Mouse (Mus musculus): ENCODE data around the gene Ankrd36. TPM values are rescaled to one million over a fixed set of nuclear protein-coding genes. Genes with fewer than 3 reads are reported as not detected.
"Not testable (repeated sequence)": the region's sequence is repeated elsewhere in the genome, so short reads cannot be mapped to it uniquely, and the experiment has no call there.

Gene Ankrd36
- polyA plus RNA-seq, 1 experiment from 2014 or later, result not detected

- WGBS, result 89% methylated on average over 6 of the region's 6 CpGs
- no peak overlapping the region for H3K4me3 ChIP-seq (replicated peaks)
- H3K27me3 ChIP-seq, result no peaks in the 10 kb centered on the region
Observed at GRCm38 (mm10) chr11:5596756-5597155, 27.3 kb downstream of the Ankrd36 start.

DNA sequence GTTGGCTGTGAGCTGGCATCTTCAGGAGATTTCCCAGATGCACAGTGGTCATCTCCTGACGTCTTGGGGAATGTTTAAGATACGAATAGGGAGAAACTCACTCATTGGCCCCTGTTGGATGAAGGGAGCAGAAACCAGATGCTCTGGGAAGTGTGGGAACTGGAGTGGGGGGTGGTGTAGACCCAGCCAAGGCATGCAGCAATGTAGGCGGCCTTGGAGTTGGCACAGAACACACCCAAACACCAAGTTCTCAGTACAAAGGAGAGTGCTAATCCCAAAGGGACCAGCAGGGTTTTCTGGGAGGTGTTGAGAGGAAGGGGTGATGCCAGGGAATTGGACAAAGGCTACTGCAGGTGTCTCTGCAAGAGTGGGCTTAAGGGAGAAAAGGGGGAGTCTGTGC, 35.9 kb downstream of the Ankrd36 start:
- no peaks in the 10 kb centered on the region for H3K9me3 ChIP-seq
- H3K27ac ChIP-seq, result no peak overlapping the region
- no peak overlapping the region for H3K4me2 ChIP-seq (replicated peaks)
- H3K4me3 ChIP-seq (replicated peaks), result no peak overlapping the region
- H3K4me1 ChIP-seq (replicated peaks), result no peaks in the 10 kb centered on the region
- no peak for ATAC-seq
- no peaks in the 10 kb centered on the region for H3K27me3 ChIP-seq
- H3K9ac ChIP-seq (replicated peaks), result no peak overlapping the region
- 80% methylated on average over 3 of the region's 3 CpGs for WGBS
- no peaks in the 10 kb centered on the region for H3K36me3 ChIP-seq

More at GRCm38 (mm10) chr11:5596756-5597155, 27.3 kb downstream of the Ankrd36 start:
- no peaks in the 10 kb centered on the region for H3K9me3 ChIP-seq
- H3K4me1 ChIP-seq (replicated peaks), result no peaks in the 10 kb centered on the region
- H3K4me2 ChIP-seq (replicated peaks), result no peak overlapping the region
- H3K36me3 ChIP-seq, result no peaks in the 10 kb centered on the region
- H3K9ac ChIP-seq (replicated peaks), result no peak overlapping the region
- H3K27ac ChIP-seq, result no peak overlapping the region
- ATAC-seq, result no peak

DNA sequence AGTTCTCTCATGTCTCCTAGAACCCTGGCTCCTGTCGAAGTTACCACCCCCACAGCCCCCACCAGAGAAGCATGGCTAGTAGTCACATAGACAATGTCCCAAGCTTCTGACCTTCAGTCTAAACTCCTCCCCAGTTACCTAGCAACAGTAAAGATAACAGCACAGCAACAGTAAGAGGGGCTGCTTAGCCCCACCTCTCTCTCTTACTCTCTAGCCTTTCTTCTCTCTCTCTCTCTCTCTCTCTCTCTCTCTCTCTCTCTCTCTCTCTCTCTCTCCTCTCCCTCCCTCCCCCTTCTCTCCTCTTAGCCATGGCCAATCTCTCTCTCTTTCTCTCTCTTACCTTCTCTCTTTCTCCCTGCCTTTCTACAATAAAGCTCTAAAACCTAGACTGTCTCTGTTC, 42.4 kb downstream of the Ankrd36 start:
- not testable (repeated sequence) for H3K27me3 ChIP-seq; ATAC-seq; H3K4me3 ChIP-seq (replicated peaks); H3K4me1 ChIP-seq (replicated peaks); H3K9me3 ChIP-seq; H3K4me2 ChIP-seq (replicated peaks); H3K36me3 ChIP-seq; H3K27ac ChIP-seq; H3K9ac ChIP-seq (replicated peaks)
- 59% methylated on average over 1 of the region's 1 CpGs for WGBS

DNA sequence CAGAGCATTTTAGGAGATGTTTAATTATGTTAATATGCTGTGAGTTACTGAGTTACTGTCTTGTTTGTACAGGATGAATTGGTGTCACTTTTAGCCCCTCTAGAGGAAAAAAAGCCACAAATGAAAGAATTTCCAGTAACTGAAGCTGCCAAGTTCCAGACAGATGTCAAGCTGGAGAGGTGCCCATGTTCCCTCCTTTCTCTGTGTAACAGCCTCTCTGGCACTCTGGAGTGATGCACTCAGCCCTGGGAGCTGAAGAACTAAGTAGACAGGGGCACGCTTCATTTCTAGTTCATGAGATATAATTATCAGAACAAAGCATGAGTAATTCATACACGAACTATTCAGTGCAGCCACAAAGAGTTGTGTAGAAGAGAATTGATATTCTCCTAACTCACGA, 45.0 kb downstream of the Ankrd36 start:
- no peak overlapping the region for H3K27ac ChIP-seq
- 0 out of 2 replicates have a peak, but pooled peaks cover 4% of the 10 kb centered on the region for H3K4me1 ChIP-seq (replicated peaks)
- H3K4me2 ChIP-seq (replicated peaks), result no peak overlapping the region
- 0 out of 2 replicates have a peak, but pooled peaks cover 7% of the 10 kb centered on the region for H3K9me3 ChIP-seq
- no peak for ATAC-seq
- no peaks in the 10 kb centered on the region for H3K27me3 ChIP-seq
- no peak overlapping the region for H3K4me3 ChIP-seq (replicated peaks)
- no peaks in the 10 kb centered on the region for H3K36me3 ChIP-seq
- 86% methylated on average over 3 of the region's 3 CpGs for WGBS
- no peak overlapping the region for H3K9ac ChIP-seq (replicated peaks)

GRCm38 (mm10) chr11:5625101-5625500, 55.6 kb downstream of the Ankrd36 start:
- Histone ChIP-seq H3K4me3 (replicated peaks) (no peak overlapping the region), H3K4me2 (replicated peaks) (no peak overlapping the region), H3K9ac (replicated peaks) (no peak overlapping the region), H3K27ac (no peak overlapping the region), H3K4me1 (replicated peaks) (no peaks in the 10 kb centered on the region), H3K9me3 (no peaks in the 10 kb centered on the region), H3K36me3 (no peaks in the 10 kb centered on the region), H3K27me3 (no peaks in the 10 kb centered on the region)
- WGBS, result 89% methylated on average over 4 of the region's 4 CpGs
- no peak for ATAC-seq

DNA sequence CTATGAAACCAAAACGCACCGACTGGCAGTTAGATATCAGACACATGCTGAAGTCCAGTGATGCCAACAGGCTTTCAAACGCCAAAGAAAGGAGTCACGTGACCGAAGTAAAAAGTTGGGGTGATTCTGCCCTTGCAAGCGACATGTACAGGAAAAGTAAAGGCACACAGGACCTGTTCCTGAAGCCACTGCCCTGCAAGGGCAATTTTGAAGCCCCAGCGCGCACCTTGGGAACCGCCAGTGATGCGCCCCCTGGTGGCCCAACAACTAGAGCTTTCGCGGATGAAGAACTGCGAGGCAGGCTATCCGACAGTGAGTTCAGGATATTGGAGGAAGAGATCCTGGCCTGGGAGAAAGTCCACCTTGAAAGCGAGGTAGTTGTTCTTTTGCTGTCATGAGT, 59.5 kb downstream of the Ankrd36 start:
- Histone ChIP-seq H3K27me3 (no peaks in the 10 kb centered on the region), H3K27ac (no peak overlapping the region), H3K4me1 (replicated peaks) (no peaks in the 10 kb centered on the region), H3K4me3 (replicated peaks) (no peak overlapping the region), H3K9me3 (no peaks in the 10 kb centered on the region), H3K9ac (replicated peaks) (no peak overlapping the region), H3K4me2 (replicated peaks) (no peak overlapping the region), H3K36me3 (no peaks in the 10 kb centered on the region)
- WGBS, result 27% methylated on average over 15 of the region's 15 CpGs
- ATAC-seq, result no peak

DNA sequence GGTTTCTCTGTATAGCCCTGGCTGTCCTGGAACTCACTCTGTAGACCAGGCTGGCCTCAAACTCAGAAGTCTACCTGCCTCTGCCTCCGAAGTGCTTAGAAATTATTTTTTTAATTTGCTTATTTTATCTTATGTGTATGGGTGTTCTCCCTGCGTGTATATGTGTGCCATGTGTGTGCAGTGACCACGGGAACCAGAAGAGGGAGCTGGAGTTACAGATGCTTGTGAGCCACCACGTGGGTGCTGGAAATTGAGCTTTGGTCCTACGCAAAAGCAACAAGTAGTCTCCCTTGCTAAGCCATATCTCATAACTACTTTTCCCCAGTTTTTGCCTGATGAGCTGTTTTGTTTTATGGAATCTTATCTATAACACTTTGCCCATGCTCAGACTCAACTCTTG, 73.6 kb downstream of the Ankrd36 start:
- 85% methylated on average over 5 of the region's 5 CpGs for WGBS
- no peak for ATAC-seq
- Histone ChIP-seq H3K9ac (replicated peaks) (no peak overlapping the region), H3K27me3 (no peaks in the 10 kb centered on the region), H3K4me2 (replicated peaks) (no peak overlapping the region), H3K9me3 (no peaks in the 10 kb centered on the region), H3K27ac (no peak overlapping the region), H3K4me3 (replicated peaks) (no peak overlapping the region), H3K36me3 (no peaks in the 10 kb centered on the region), H3K4me1 (replicated peaks) (no peaks in the 10 kb centered on the region)

GRCm38 (mm10) chr11:5650321-5650720, 80.8 kb downstream of the Ankrd36 start:
- 67% methylated on average over 7 of the region's 7 CpGs for WGBS
- Histone ChIP-seq H3K4me1 (replicated peaks) (no peaks in the 10 kb centered on the region), H3K36me3 (no peaks in the 10 kb centered on the region), H3K9ac (replicated peaks) (no peak overlapping the region), H3K9me3 (no peaks in the 10 kb centered on the region), H3K4me3 (replicated peaks) (no peak overlapping the region), H3K27me3 (no peaks in the 10 kb centered on the region), H3K27ac (no peak overlapping the region), H3K4me2 (replicated peaks) (no peak overlapping the region)
- ATAC-seq, result no peak

DNA sequence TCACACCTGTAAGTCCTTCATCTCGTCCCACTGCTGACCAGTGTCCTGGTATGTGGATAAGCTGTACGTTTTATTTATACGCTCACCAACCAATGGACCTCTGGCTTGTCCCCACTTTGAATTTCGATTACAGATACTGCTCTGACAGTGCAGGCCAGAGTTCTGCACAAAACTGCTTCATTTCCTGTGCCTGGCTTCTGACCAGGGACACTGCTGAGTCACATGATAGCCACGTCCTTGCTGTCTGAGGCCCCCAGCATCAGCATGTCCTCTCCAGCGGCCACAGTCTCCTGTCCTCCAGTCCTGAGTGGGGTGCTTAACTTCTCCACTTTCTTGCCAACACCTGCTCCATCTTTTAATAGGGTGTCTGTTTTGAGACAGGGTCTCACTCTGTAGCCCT, 113.1 kb downstream of the Ankrd36 start:
- no peaks in the 10 kb centered on the region for H3K9me3 ChIP-seq
- H3K27me3 ChIP-seq, result no peaks in the 10 kb centered on the region
- ATAC-seq, result no peak
- H3K9ac ChIP-seq (replicated peaks), result no peak overlapping the region
- H3K4me2 ChIP-seq (replicated peaks), result no peak overlapping the region
- no peaks in the 10 kb centered on the region for H3K4me1 ChIP-seq (replicated peaks)
- H3K36me3 ChIP-seq, result no peaks in the 10 kb centered on the region
- no peak overlapping the region for H3K4me3 ChIP-seq (replicated peaks)
- WGBS, result 77% methylated on average over 6 of the region's 6 CpGs
- no peak overlapping the region for H3K27ac ChIP-seq

DNA sequence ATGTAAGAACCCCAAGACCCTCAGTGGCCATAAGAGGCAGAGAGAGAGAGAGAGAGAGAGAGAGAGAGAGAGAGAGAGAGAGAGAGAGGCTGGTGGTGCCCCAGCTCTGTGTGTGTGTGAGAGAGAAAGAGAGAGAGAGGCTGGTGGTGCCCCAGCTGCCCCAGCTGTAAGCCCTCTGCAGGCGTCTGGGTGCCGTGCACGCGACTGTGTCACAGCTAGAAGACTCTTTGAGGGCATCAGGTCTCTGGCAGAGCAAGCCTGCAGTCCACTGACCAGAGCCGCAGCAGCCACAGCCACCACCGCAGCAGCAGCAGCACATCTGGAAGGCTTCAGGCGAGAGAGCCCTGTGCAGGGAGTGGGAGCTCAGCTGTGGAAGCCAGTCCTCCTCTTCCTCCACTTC, 114.8 kb downstream of the Ankrd36 start:
- H3K4me3 ChIP-seq (replicated peaks), result no peak overlapping the region
- WGBS, result 38% methylated on average over 7 of the region's 7 CpGs
- no peaks in the 10 kb centered on the region for H3K9me3 ChIP-seq
- H3K4me2 ChIP-seq (replicated peaks), result no peak overlapping the region
- H3K27ac ChIP-seq, result no peak overlapping the region
- no peak for ATAC-seq
- H3K4me1 ChIP-seq (replicated peaks), result no peaks in the 10 kb centered on the region
- no peaks in the 10 kb centered on the region for H3K27me3 ChIP-seq
- no peaks in the 10 kb centered on the region for H3K36me3 ChIP-seq
- no peak overlapping the region for H3K9ac ChIP-seq (replicated peaks)

GRCm38 (mm10) chr11:5691775-5692174, 122.3 kb downstream of the Ankrd36 start:
- Histone ChIP-seq H3K9ac (replicated peaks) (no peak overlapping the region), H3K4me3 (replicated peaks) (no peak overlapping the region), H3K4me1 (replicated peaks) (no peaks in the 10 kb centered on the region), H3K4me2 (replicated peaks) (no peak overlapping the region), H3K36me3 (no peaks in the 10 kb centered on the region), H3K9me3 (peaks cover 7% of the 10 kb centered on the region), H3K27me3 (no peaks in the 10 kb centered on the region), H3K27ac (no peak overlapping the region)
- WGBS, result 41% methylated on average over 7 of the region's 7 CpGs
- ATAC-seq, result no peak

DNA sequence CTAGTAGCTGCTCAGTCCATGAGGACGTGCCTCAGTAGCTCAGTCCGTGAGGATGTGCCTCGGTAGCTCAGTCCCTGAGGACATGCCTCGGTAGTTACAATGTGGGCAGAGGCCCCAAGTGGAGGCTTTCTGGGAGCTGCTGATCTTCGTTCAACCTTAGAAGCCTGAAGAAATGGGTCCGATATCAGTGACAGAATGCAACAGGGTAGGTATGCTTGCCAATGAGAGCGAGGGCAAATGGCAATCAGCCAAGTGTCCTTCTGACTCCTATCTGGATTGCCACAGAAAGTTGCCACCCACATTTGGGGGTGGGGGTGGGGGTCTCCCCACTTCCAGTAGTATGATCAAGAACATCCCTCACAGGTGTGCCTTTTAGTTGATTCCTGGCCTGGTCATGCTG, 131.3 kb downstream of the Ankrd36 start:
- Histone ChIP-seq H3K4me2 (replicated peaks) (no peak overlapping the region), H3K9me3 (no peaks in the 10 kb centered on the region), H3K27ac (no peak overlapping the region), H3K9ac (replicated peaks) (no peak overlapping the region), H3K36me3 (peaks cover 25% of the 10 kb centered on the region), H3K4me1 (replicated peaks) (peaks cover 3% of the 10 kb centered on the region), H3K4me3 (replicated peaks) (no peak overlapping the region), H3K27me3 (no peaks in the 10 kb centered on the region)
- 89% methylated on average over 7 of the region's 7 CpGs for WGBS
- ATAC-seq, result no peak

DNA sequence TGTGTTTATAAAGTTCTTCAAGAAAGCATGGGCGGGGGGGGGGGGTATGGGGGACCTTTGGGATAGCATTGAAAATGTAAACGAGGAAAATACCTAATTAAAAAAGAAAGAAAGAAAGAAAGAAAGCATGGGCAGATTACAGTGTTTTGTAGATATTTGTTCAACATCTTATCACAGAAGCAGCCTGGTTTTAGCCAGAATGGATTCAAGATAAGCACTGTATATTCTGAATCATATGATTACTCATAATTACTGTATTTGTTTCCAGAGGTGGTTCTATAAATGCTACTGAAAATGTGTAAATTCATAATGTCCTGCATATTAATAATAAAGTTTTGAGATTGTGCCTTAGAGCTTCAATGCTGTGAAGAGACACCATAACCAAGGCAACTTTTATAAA, 131.8 kb downstream of the Ankrd36 start:
- Histone ChIP-seq H3K4me2 (replicated peaks) (no peak overlapping the region), H3K4me1 (replicated peaks) (peaks cover 8% of the 10 kb centered on the region), H3K27me3 (no peaks in the 10 kb centered on the region), H3K36me3 (peaks cover 25% of the 10 kb centered on the region), H3K4me3 (replicated peaks) (no peak overlapping the region), H3K9me3 (no peaks in the 10 kb centered on the region), H3K9ac (replicated peaks) (no peak overlapping the region), H3K27ac (no peak overlapping the region)
- 76% methylated on average over 2 of the region's 2 CpGs for WGBS
- ATAC-seq, result no peak

Measured in midbrain, embryonic 13.5 days (tissue).